Mouse (Mus musculus): ENCODE measurements around the gene Myd88. TPM values are rescaled to one million over a fixed set of nuclear protein-coding genes. Genes with fewer than 3 reads are reported as not detected.
"Not testable (repeated sequence)": the region's sequence is repeated elsewhere in the genome, so short reads cannot be mapped to it uniquely, and the experiment has no call there.

Gene Myd88
- polyA plus RNA-seq, 1 experiment from 2014 or later, result 50.3 TPM

GRCm38 (mm10) chr9:119375008-119375407 is 33.8 kb upstream of the Myd88 start:
- TF ChIP-seq EP300 (IDR thresholded peaks at IDR 0.05) (no peak), CTCF (IDR thresholded peaks at IDR 0.05) (no peak)
- 71% methylated on average over 3 of the region's 3 CpGs for WGBS
- no peaks in the 10 kb centered on the region for H3K4me1 ChIP-seq (ENCODE audit: insufficient read depth, low read depth, low read length)
- H3K27ac ChIP-seq (ENCODE audit: low read length), result no peak overlapping the region
- no peaks in the 10 kb centered on the region for H3K36me3 ChIP-seq (ENCODE audit: insufficient read depth, low read length)
- no peak overlapping the region for H3K4me2 ChIP-seq (replicated peaks; ENCODE audit: low read depth, low read length)
- ATAC-seq (no peak), DNase-seq (ENCODE audit: low spot score) (no peak)
- no peaks in the 10 kb centered on the region for H3K27me3 ChIP-seq (replicated peaks; ENCODE audit: insufficient read depth, low read length)
- no peak overlapping the region for H3K4me3 ChIP-seq (ENCODE audit: low read depth, low read length)
- no peak overlapping the region for H3K9ac ChIP-seq (replicated peaks; ENCODE audit: low read depth)
- H3K9me3 ChIP-seq (ENCODE audit: low read length), result no peaks in the 10 kb centered on the region

GRCm38 (mm10) chr9:119371251-119371650 is 30.0 kb upstream of the Myd88 start:
- ATAC-seq (no peak), DNase-seq (ENCODE audit: low spot score) (no peak)
- Histone ChIP-seq H3K4me3 (ENCODE audit: low read depth, low read length) (no peak overlapping the region), H3K4me1 (ENCODE audit: insufficient read depth, low read depth, low read length) (no peaks in the 10 kb centered on the region), H3K27me3 (replicated peaks; ENCODE audit: insufficient read depth, low read length) (no peaks in the 10 kb centered on the region), H3K9ac (replicated peaks; ENCODE audit: low read depth) (no peak overlapping the region), H3K27ac (ENCODE audit: low read length) (no peak overlapping the region), H3K4me2 (replicated peaks; ENCODE audit: low read depth, low read length) (no peak overlapping the region), H3K36me3 (ENCODE audit: insufficient read depth, low read length) (no peaks in the 10 kb centered on the region), H3K9me3 (ENCODE audit: low read length) (no peaks in the 10 kb centered on the region)
- WGBS, result 60% methylated on average over 4 of the region's 4 CpGs
- TF ChIP-seq EP300 (IDR thresholded peaks at IDR 0.05) (no peak), CTCF (IDR thresholded peaks at IDR 0.05) (no peak)

- 86% methylated on average over 4 of the region's 4 CpGs for WGBS
Observed at GRCm38 (mm10) chr9:119370770-119371169, 29.6 kb upstream of the Myd88 start.

GRCm38 (mm10) chr9:119368367-119368766 is 27.2 kb upstream of the Myd88 start:
- Histone ChIP-seq H3K4me3 (ENCODE audit: low read depth, low read length) (no peak overlapping the region), H3K9me3 (ENCODE audit: low read length) (no peaks in the 10 kb centered on the region), H3K27me3 (replicated peaks; ENCODE audit: insufficient read depth, low read length) (no peaks in the 10 kb centered on the region), H3K4me1 (ENCODE audit: insufficient read depth, low read depth, low read length) (no peaks in the 10 kb centered on the region), H3K4me2 (replicated peaks; ENCODE audit: low read depth, low read length) (no peak overlapping the region), H3K36me3 (ENCODE audit: insufficient read depth, low read length) (no peaks in the 10 kb centered on the region), H3K9ac (replicated peaks; ENCODE audit: low read depth) (no peak overlapping the region), H3K27ac (ENCODE audit: low read length) (no peak overlapping the region)
- DNase-seq (ENCODE audit: low spot score) (no peak), ATAC-seq (no peak)
- TF ChIP-seq CTCF (IDR thresholded peaks at IDR 0.05) (no peak), EP300 (IDR thresholded peaks at IDR 0.05) (no peak)
- 94% methylated on average over 3 of the region's 3 CpGs for WGBS

More at GRCm38 (mm10) chr9:119370770-119371169, 29.6 kb upstream of the Myd88 start:
- H3K4me1 ChIP-seq (ENCODE audit: insufficient read depth, low read depth, low read length); H3K9ac ChIP-seq (replicated peaks; ENCODE audit: low read depth); H3K4me2 ChIP-seq (replicated peaks; ENCODE audit: low read depth, low read length); H3K9me3 ChIP-seq (ENCODE audit: low read length); ATAC-seq; H3K27ac ChIP-seq (ENCODE audit: low read length); H3K36me3 ChIP-seq (ENCODE audit: insufficient read depth, low read length); H3K4me3 ChIP-seq (ENCODE audit: low read depth, low read length); H3K27me3 ChIP-seq (replicated peaks; ENCODE audit: insufficient read depth, low read length); DNase-seq (ENCODE audit: low spot score): not testable (repeated sequence)
- TF ChIP-seq CTCF (IDR thresholded peaks at IDR 0.05), result peak; percentile 25; the same call in 1 of the 2 replicates

GRCm38 (mm10) chr9:119365284-119365683 is 24.1 kb upstream of the Myd88 start, which contains the start of gene Slc22a14:
Gene Slc22a14 (minus strand): TSS chr9:119365553.
- H3K4me2 ChIP-seq (replicated peaks; ENCODE audit: low read depth, low read length), result no peak within 1 kb of the TSS
- no peak within 1 kb of the TSS for H3K9ac ChIP-seq (replicated peaks; ENCODE audit: low read depth)
- no peak for TF ChIP-seq CTCF (IDR thresholded peaks at IDR 0.05)
- TF ChIP-seq EP300 (IDR thresholded peaks at IDR 0.05), result no peak
- DNase-seq (ENCODE audit: low spot score), result peak; percentile 28
- no peak within 1 kb of the TSS for H3K4me3 ChIP-seq (ENCODE audit: low read depth, low read length)
- no peak within 1 kb of the TSS for H3K27ac ChIP-seq (ENCODE audit: low read length)
- 39% methylated on average over 7 of the region's 7 CpGs for WGBS
- no peaks in the 10 kb centered on the region for H3K9me3 ChIP-seq (ENCODE audit: low read length)
- no peak for ATAC-seq
- H3K27me3 ChIP-seq (replicated peaks; ENCODE audit: insufficient read depth, low read length), result no peaks in the 10 kb centered on the region
- H3K4me1 ChIP-seq (ENCODE audit: insufficient read depth, low read depth, low read length), result no peaks in the 10 kb centered on the region
- H3K36me3 ChIP-seq (ENCODE audit: insufficient read depth, low read length), result no peaks in the 10 kb centered on the region

- no peak overlapping the region for H3K9ac ChIP-seq (replicated peaks; ENCODE audit: low read depth)
- H3K9me3 ChIP-seq (ENCODE audit: low read length), result no peaks in the 10 kb centered on the region
- no peak overlapping the region for H3K4me3 ChIP-seq (ENCODE audit: low read depth, low read length)
- DNase-seq (ENCODE audit: low spot score) (no peak), ATAC-seq (no peak)
- no peaks in the 10 kb centered on the region for H3K27me3 ChIP-seq (replicated peaks; ENCODE audit: insufficient read depth, low read length)
- H3K36me3 ChIP-seq (ENCODE audit: insufficient read depth, low read length), result no peaks in the 10 kb centered on the region
- WGBS, result 73% methylated on average over 12 of the region's 12 CpGs
- no peak overlapping the region for H3K27ac ChIP-seq (ENCODE audit: low read length)
- no peak overlapping the region for H3K4me2 ChIP-seq (replicated peaks; ENCODE audit: low read depth, low read length)
- H3K4me1 ChIP-seq (ENCODE audit: insufficient read depth, low read depth, low read length), result no peaks in the 10 kb centered on the region
- TF ChIP-seq EP300 (IDR thresholded peaks at IDR 0.05), result no peak
- TF ChIP-seq CTCF (IDR thresholded peaks at IDR 0.05), result no peak
Observed at GRCm38 (mm10) chr9:119363229-119363628, 22.0 kb upstream of the Myd88 start.

- 89% methylated on average over 5 of the region's 5 CpGs for WGBS
- no peak for ATAC-seq
- no peaks in the 10 kb centered on the region for H3K27me3 ChIP-seq (replicated peaks; ENCODE audit: insufficient read depth, low read length)
- H3K9me3 ChIP-seq (ENCODE audit: low read length), result no peaks in the 10 kb centered on the region
- no peak overlapping the region for H3K9ac ChIP-seq (replicated peaks; ENCODE audit: low read depth)
- no peak overlapping the region for H3K27ac ChIP-seq (ENCODE audit: low read length)
- H3K4me3 ChIP-seq (ENCODE audit: low read depth, low read length), result no peak overlapping the region
- no peaks in the 10 kb centered on the region for H3K4me1 ChIP-seq (ENCODE audit: insufficient read depth, low read depth, low read length)
- TF ChIP-seq CTCF (IDR thresholded peaks at IDR 0.05) (no peak), EP300 (IDR thresholded peaks at IDR 0.05) (no peak)
- no peak for DNase-seq (ENCODE audit: low spot score)
- H3K4me2 ChIP-seq (replicated peaks; ENCODE audit: low read depth, low read length), result no peak overlapping the region
- H3K36me3 ChIP-seq (ENCODE audit: insufficient read depth, low read length), result no peaks in the 10 kb centered on the region
Observed at GRCm38 (mm10) chr9:119361416-119361815, 20.2 kb upstream of the Myd88 start.

All from lung, postnatal 0 days (tissue).